Mouse (Mus musculus) CH12.LX (cell line): ENCODE results near the gene Olfml2a.

Source experiments
- CTCF ChIP-seq, 2 experiments: IDR thresholded peaks in 1 of 2; conservative IDR thresholded peaks in 1 of 2; 2 replicates each; pipeline ENCODE4 v1.5.1; 2011 to 2012; ENCODE audit warnings: low read depth in 2 of 2, low read length in 2 of 2, improper control_type of control experiment in 1 of 2, inconsistent platforms in 1 of 2, mild to moderate bottlenecking in 1 of 2, moderate library complexity in 1 of 2
- EP300 ChIP-seq: IDR thresholded peaks from 2 replicates; pipeline ENCODE4 v1.6.1; 2011; ENCODE audit warnings: low read length, improper control_type of control experiment
- GABPA ChIP-seq: IDR thresholded peaks from 2 replicates; pipeline ENCODE4 v1.6.1; 2012; ENCODE audit warnings: low read depth, low read length, improper control_type of control experiment, inconsistent platforms; ENCODE audit not compliant: insufficient replicate concordance
- JUND ChIP-seq: conservative IDR thresholded peaks from 2 replicates; pipeline ENCODE4 v1.6.1; 2011; ENCODE audit warnings: low read depth, low read length, improper control_type of control experiment
- KAT2A ChIP-seq: IDR thresholded peaks from 2 replicates; pipeline ENCODE4 v1.6.1; 2012; ENCODE audit warnings: low read length, improper control_type of control experiment, inconsistent platforms; ENCODE audit not compliant: insufficient replicate concordance
- NRF1 ChIP-seq: IDR thresholded peaks from 2 replicates; pipeline ENCODE4 v1.6.1; 2014; ENCODE audit warnings: low read depth, mild to moderate bottlenecking, inconsistent platforms, low read length, improper control_type of control experiment, moderate library complexity
- POLR2A ChIP-seq: IDR thresholded peaks from 2 replicates; pipeline ENCODE4 v1.6.1; 2011; ENCODE audit warnings: low read depth, mild to moderate bottlenecking, improper control_type of control experiment, low read length
- SMC3 ChIP-seq: IDR thresholded peaks from 2 replicates; pipeline ENCODE4 v1.6.1; 2011; ENCODE audit warnings: low read depth, low read length, improper control_type of control experiment
- USF1 ChIP-seq: IDR thresholded peaks from 2 replicates; pipeline ENCODE4 v1.6.1; 2014; ENCODE audit warnings: low read depth, mild to moderate bottlenecking, inconsistent platforms, low read length, improper control_type of control experiment
- USF2 ChIP-seq: conservative IDR thresholded peaks from 2 replicates; pipeline ENCODE4 v1.6.1; 2011; ENCODE audit warnings: low read depth, low read length, improper control_type of control experiment
- ZC3H11A ChIP-seq: IDR thresholded peaks from 2 replicates; pipeline ENCODE4 v1.6.1; 2012; ENCODE audit warnings: low read depth, mild to moderate bottlenecking, inconsistent platforms, low read length, improper control_type of control experiment

GRCm38 (mm10) chr2:38977837-38978236 lies 46.1 kb downstream of the Olfml2a start:
- TF ChIP-seq CTCF (conservative IDR thresholded peaks at IDR 0.05 in 1 of 2, IDR thresholded peaks at IDR 0.05 in 1 of 2; ENCODE audit: low read depth in 2 of 2, low read length in 2 of 2) = no peak
- no peak for TF ChIP-seq USF1
- no peak for TF ChIP-seq SMC3
- no peak for TF ChIP-seq JUND
- no peak for TF ChIP-seq POLR2A
- no peak for TF ChIP-seq ZC3H11A
- no peak for TF ChIP-seq EP300
- no peak for TF ChIP-seq NRF1
- no peak for TF ChIP-seq USF2
- no peak for TF ChIP-seq GABPA
- TF ChIP-seq KAT2A = no peak
